Mouse (Mus musculus): ENCODE data around the gene Slc27a4. TPM values are rescaled to one million over a fixed set of nuclear protein-coding genes. Genes with fewer than 3 reads are reported as not detected.
"Not testable (repeated sequence)": the region's sequence is repeated elsewhere in the genome, so short reads cannot be mapped to it uniquely, and the experiment has no call there.

The Slc27a4 gene
- total RNA-seq (2022), result 10 to 100 TPM; 73.1 to 75.0 (median 74.0) TPM

GRCm38 (mm10) chr2:29802075-29802826 lies at the start of gene Slc27a4:
Slc27a4 (plus strand) TSS chr2:29802634.
- DNase-seq (ENCODE audit: low spot score in 2 of 2), result peak; percentile 87 to 94

GRCm38 (mm10) chr2:29755693-29756092 lies 46.7 kb upstream of the Slc27a4 start:
- no peak for DNase-seq (ENCODE audit: low spot score in 2 of 2)

GRCm38 (mm10) chr2:29764831-29765230 lies 37.6 kb upstream of the Slc27a4 start:
- no peak for DNase-seq (ENCODE audit: low spot score in 2 of 2)

- DNase-seq (ENCODE audit: low spot score in 2 of 2), result no peak
Observed at GRCm38 (mm10) chr2:29767976-29768709, 34.3 kb upstream of the Slc27a4 start.

- no peak for DNase-seq (ENCODE audit: low spot score in 2 of 2)
Observed at GRCm38 (mm10) chr2:29768901-29769300, 33.5 kb upstream of the Slc27a4 start.

GRCm38 (mm10) chr2:29770162-29770561 lies 32.3 kb upstream of the Slc27a4 start:
- DNase-seq (ENCODE audit: low spot score in 2 of 2), result no peak

- DNase-seq (ENCODE audit: low spot score in 2 of 2), result no peak
Observed at GRCm38 (mm10) chr2:29771611-29772461, 30.6 kb upstream of the Slc27a4 start.

GRCm38 (mm10) chr2:29773323-29773722 lies 29.1 kb upstream of the Slc27a4 start:
- DNase-seq (ENCODE audit: low spot score in 2 of 2), result no peak

- DNase-seq (ENCODE audit: low spot score in 2 of 2), result not testable (repeated sequence)
Observed at GRCm38 (mm10) chr2:29781256-29781655, 21.2 kb upstream of the Slc27a4 start.

GRCm38 (mm10) chr2:29784290-29784689 lies 18.1 kb upstream of the Slc27a4 start:
- DNase-seq (ENCODE audit: low spot score in 2 of 2), result no peak

- DNase-seq (ENCODE audit: low spot score in 2 of 2), result peak; percentile 87 to 89
Observed at GRCm38 (mm10) chr2:29787104-29787917, 15.1 kb upstream of the Slc27a4 start, which contains the start of gene Coq4. Coq4 (plus strand) TSS chr2:29787493.

GRCm38 (mm10) chr2:29787937-29788681 lies 14.3 kb upstream of the Slc27a4 start, which contains the start of gene Trub2:
Trub2 (minus strand) TSS chr2:29788502.
- DNase-seq (ENCODE audit: low spot score in 2 of 2), result peak; percentile 82 to 84

- DNase-seq (ENCODE audit: low spot score in 2 of 2), result no peak
Observed at GRCm38 (mm10) chr2:29792772-29793487, 9.5 kb upstream of the Slc27a4 start.

GRCm38 (mm10) chr2:29802827-29803201 lies 380 bp downstream of the Slc27a4 start:
- peak in 1 of 2 experiments; percentile 50 for DNase-seq (ENCODE audit: low spot score in 2 of 2)

- no peak for DNase-seq (ENCODE audit: low spot score in 2 of 2)
Observed at GRCm38 (mm10) chr2:29803400-29803831, 982 bp downstream of the Slc27a4 start.

- no peak for DNase-seq (ENCODE audit: low spot score in 2 of 2)
Observed at GRCm38 (mm10) chr2:29815678-29816371, 13.4 kb downstream of the Slc27a4 start.

GRCm38 (mm10) chr2:29817426-29818232 lies 15.2 kb downstream of the Slc27a4 start:
- DNase-seq (ENCODE audit: low spot score in 2 of 2), result peak; percentile 81 to 90

- DNase-seq (ENCODE audit: low spot score in 2 of 2), result no peak
Observed at GRCm38 (mm10) chr2:29819363-29819762, 16.9 kb downstream of the Slc27a4 start.
